In genomic region chr10:120494653-120495052, GRCm38 (mm10) we compare ENCODE assay signal across 28 mouse cellular contexts. TPM values are rescaled to one million over a fixed set of nuclear protein-coding genes. Genes with fewer than 3 reads are reported as not detected.
"Had no signal": no experiment of that assay in that cellular context is flagged by ENCODE, and none has a peak within 500 bp of the region (broad histone marks: within the 10 kb centered on the region; RNA-seq: fewer than 3 reads in every experiment).

No protein-coding gene starts in this region.

- H3K36me3 ChIP-seq: heart, embryonic 10.5 days; heart, embryonic 12.5 days; hindbrain, embryonic 10.5 days; hindbrain, embryonic 12.5 days; intestine, embryonic 15.5 days; limb, embryonic 10.5 days; limb, embryonic 12.5 days; liver, embryonic 13.5 days had no signal

- H3K4me3 ChIP-seq: gastrocnemius, adult 2 months; heart, embryonic 10.5 days; heart, embryonic 12.5 days; hindbrain, embryonic 10.5 days; hindbrain, embryonic 12.5 days; intestine, embryonic 15.5 days; layer of hippocampus, adult 2 months; left cerebral cortex, adult 2 months; limb, embryonic 10.5 days; limb, embryonic 12.5 days; liver, embryonic 13.5 days had no signal

- H3K27me3 ChIP-seq: heart, embryonic 12.5 days; hindbrain, embryonic 12.5 days; intestine, embryonic 15.5 days; limb, embryonic 12.5 days; liver, embryonic 13.5 days had no signal

- ATAC-seq: hindbrain, embryonic 16.5 days; inflammation-experienced regulatory T-cells, adult 6 months; intestine, embryonic 15.5 days; intestine, postnatal 0 days had no signal

- H3K4me1 ChIP-seq: heart, embryonic 12.5 days; hindbrain, embryonic 12.5 days; intestine, embryonic 15.5 days; liver, embryonic 13.5 days had no signal

- H3K9me3 ChIP-seq: heart, embryonic 10.5 days; heart, embryonic 12.5 days; hindbrain, embryonic 10.5 days; hindbrain, embryonic 12.5 days; intestine, embryonic 15.5 days; limb, embryonic 10.5 days; limb, embryonic 12.5 days; liver, embryonic 13.5 days had no signal

- DNase-seq: gastrocnemius, adult 2 months; gastrocnemius, postnatal 10 days; gastrocnemius, postnatal 25 days; heart, postnatal 10 days; heart, postnatal 4 days; kidney, adult 18-20 months; kidney, adult 8-10 months; kidney, postnatal 10 days; kidney, postnatal 25 days; kidney, postnatal 4 days; liver; liver, embryonic 13.5 days had no signal

- H3K9ac ChIP-seq: heart, embryonic 12.5 days; hindbrain, embryonic 12.5 days; hindbrain, embryonic 14.5 days; intestine, embryonic 15.5 days; limb, embryonic 12.5 days; liver, embryonic 13.5 days had no signal

- H3K4me2 ChIP-seq: heart, embryonic 12.5 days; hindbrain, embryonic 12.5 days; hindbrain, embryonic 14.5 days; intestine, embryonic 15.5 days; limb, embryonic 12.5 days; liver, embryonic 11.5 days; liver, embryonic 13.5 days had no signal

- H3K27ac ChIP-seq: gastrocnemius, adult 2 months; heart, embryonic 10.5 days; hindbrain, embryonic 10.5 days; hindbrain, embryonic 12.5 days; hindbrain, embryonic 14.5 days; intestine, embryonic 15.5 days; layer of hippocampus, adult 2 months; left cerebral cortex, adult 2 months; limb, embryonic 10.5 days; limb, embryonic 12.5 days; liver, embryonic 13.5 days had no signal

RNA-seq across cellular contexts. Expression of gene Hmga2, which starts 18.4 kb away (rescaled TPM):
- total RNA-seq: heart, adult 8-10 months; heart, postnatal 25 days had no signal
